Mouse (Mus musculus): Measurements from ENCODE around the gene Trpv1. TPM values are rescaled to one million over a fixed set of nuclear protein-coding genes. Genes with fewer than 3 reads are reported as not detected.

The Trpv1 gene
- 1.5 TPM for polyA plus RNA-seq (2014; fragmentation: Illumina TruSeq; extraction: RNeasy Lipid Tissue Mini Kit (QIAGEN cat#74804); ENCODE audit: low read depth, low replicate concordance)

GRCm38 (mm10) chr11:73233992-73234391, at the start of gene Trpv1:
Gene Trpv1 (plus strand): TSS chr11:73234292.

GRCm38 (mm10) chr11:73198603-73199229, 35.4 kb upstream of the Trpv1 start, which contains the start of gene Ctns:
Gene Ctns (minus strand): TSS chr11:73199042.

DNA sequence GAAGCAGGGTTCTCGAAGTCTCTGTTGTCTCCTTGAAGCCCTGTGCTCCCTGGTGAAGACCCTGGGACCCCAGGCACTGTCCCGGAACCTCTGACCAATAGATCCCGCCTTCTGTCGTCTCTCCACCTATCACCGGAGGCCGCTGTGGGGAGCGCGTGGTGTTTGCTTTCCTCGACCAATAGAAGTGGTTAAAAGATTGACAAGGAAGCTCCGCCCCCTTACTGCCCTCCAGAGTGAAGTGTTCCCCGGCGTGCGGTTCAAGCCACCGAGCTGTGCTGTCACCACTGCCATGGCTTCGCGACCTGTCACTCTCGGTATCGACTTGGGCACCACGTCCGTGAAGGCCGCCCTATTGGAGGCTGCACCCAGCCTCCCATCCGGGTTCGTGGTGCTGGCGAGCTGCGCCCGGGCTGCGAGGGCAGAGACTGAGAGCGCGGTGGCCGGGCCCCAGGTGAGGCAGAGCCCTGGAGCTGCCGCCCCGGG, 34.8 kb upstream of the Trpv1 start, which contains the start of gene Shpk:
TSS of gene Shpk (plus strand) at position 231 of the 483 bp plus-strand sequence.

DNA sequence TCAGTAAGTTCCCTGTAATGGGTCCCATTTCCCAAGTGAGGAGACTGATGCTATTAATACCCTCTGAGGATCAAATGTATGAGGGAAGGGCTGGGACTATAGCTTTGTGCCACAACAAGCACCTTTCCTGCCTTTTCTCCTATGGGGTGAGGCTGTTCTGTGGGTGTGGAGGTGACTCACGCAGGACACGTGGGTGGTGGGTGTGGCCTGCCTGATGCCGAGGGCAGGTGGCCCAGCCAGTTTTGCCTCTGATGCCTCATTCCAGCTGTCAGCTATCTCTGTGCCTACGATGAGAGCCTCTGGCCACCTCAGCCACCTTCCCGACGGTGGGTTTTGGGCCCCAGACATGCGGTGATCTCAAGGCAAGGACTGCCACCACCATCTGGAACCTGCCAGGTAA, 33.2 kb downstream of the Trpv1 start, which contains the start of gene Trpv3:
TSS of gene Trpv3 (plus strand) at position 122 of the 400 bp plus-strand sequence.

Other genes starting within 250 kb of the Trpv1 start
- not detected for gene P2rx1, start 235.2 kb upstream of the Trpv1 start, polyA plus RNA-seq (2014; fragmentation: Illumina TruSeq; extraction: RNeasy Lipid Tissue Mini Kit (QIAGEN cat#74804); ENCODE audit: low read depth, low replicate concordance)
- gene Camkk1, start 215.3 kb upstream of the Trpv1 start, polyA plus RNA-seq (2014; fragmentation: Illumina TruSeq; extraction: RNeasy Lipid Tissue Mini Kit (QIAGEN cat#74804); ENCODE audit: low read depth, low replicate concordance): 0.07 TPM
- gene Ncbp3, start 186.5 kb upstream of the Trpv1 start, polyA plus RNA-seq (2014; fragmentation: Illumina TruSeq; extraction: RNeasy Lipid Tissue Mini Kit (QIAGEN cat#74804); ENCODE audit: low read depth, low replicate concordance): 4.8 TPM
- 16.8 TPM for gene Itgae, start 143.7 kb upstream of the Trpv1 start, polyA plus RNA-seq (2014; fragmentation: Illumina TruSeq; extraction: RNeasy Lipid Tissue Mini Kit (QIAGEN cat#74804); ENCODE audit: low read depth, low replicate concordance)
- 592 TPM for gene Haspin, start 96.0 kb upstream of the Trpv1 start, polyA plus RNA-seq (2014; fragmentation: Illumina TruSeq; extraction: RNeasy Lipid Tissue Mini Kit (QIAGEN cat#74804); ENCODE audit: low read depth, low replicate concordance)
- 0.14 TPM for gene P2rx5, start 73.9 kb upstream of the Trpv1 start, polyA plus RNA-seq (2014; fragmentation: Illumina TruSeq; extraction: RNeasy Lipid Tissue Mini Kit (QIAGEN cat#74804); ENCODE audit: low read depth, low replicate concordance)
- 20.7 TPM for gene Emc6, start 57.3 kb upstream of the Trpv1 start, polyA plus RNA-seq (2014; fragmentation: Illumina TruSeq; extraction: RNeasy Lipid Tissue Mini Kit (QIAGEN cat#74804); ENCODE audit: low read depth, low replicate concordance)
- gene Tax1bp3, start 57.2 kb upstream of the Trpv1 start, polyA plus RNA-seq (2014; fragmentation: Illumina TruSeq; extraction: RNeasy Lipid Tissue Mini Kit (QIAGEN cat#74804); ENCODE audit: low read depth, low replicate concordance): 3.7 TPM
- 9.0 TPM for gene Ctns, start 35.2 kb upstream of the Trpv1 start, polyA plus RNA-seq (2014; fragmentation: Illumina TruSeq; extraction: RNeasy Lipid Tissue Mini Kit (QIAGEN cat#74804); ENCODE audit: low read depth, low replicate concordance)
- 0.88 TPM for gene Shpk, start 34.8 kb upstream of the Trpv1 start, polyA plus RNA-seq (2014; fragmentation: Illumina TruSeq; extraction: RNeasy Lipid Tissue Mini Kit (QIAGEN cat#74804); ENCODE audit: low read depth, low replicate concordance)
- 0.20 TPM for gene Trpv3, start 33.1 kb downstream of the Trpv1 start, polyA plus RNA-seq (2014; fragmentation: Illumina TruSeq; extraction: RNeasy Lipid Tissue Mini Kit (QIAGEN cat#74804); ENCODE audit: low read depth, low replicate concordance)
- gene Aspa, start 95.3 kb downstream of the Trpv1 start, polyA plus RNA-seq (2014; fragmentation: Illumina TruSeq; extraction: RNeasy Lipid Tissue Mini Kit (QIAGEN cat#74804); ENCODE audit: low read depth, low replicate concordance): 14.4 TPM
- 1.1 TPM for gene Gm49340, start 95.4 kb downstream of the Trpv1 start, polyA plus RNA-seq (2014; fragmentation: Illumina TruSeq; extraction: RNeasy Lipid Tissue Mini Kit (QIAGEN cat#74804); ENCODE audit: low read depth, low replicate concordance)
- gene Spata22, start 95.4 kb downstream of the Trpv1 start, polyA plus RNA-seq (2014; fragmentation: Illumina TruSeq; extraction: RNeasy Lipid Tissue Mini Kit (QIAGEN cat#74804); ENCODE audit: low read depth, low replicate concordance): 86.0 TPM
- gene Olfr20, start 116.5 kb downstream of the Trpv1 start, polyA plus RNA-seq (2014; fragmentation: Illumina TruSeq; extraction: RNeasy Lipid Tissue Mini Kit (QIAGEN cat#74804); ENCODE audit: low read depth, low replicate concordance): not detected
- gene Olfr376, start 137.0 kb downstream of the Trpv1 start, polyA plus RNA-seq (2014; fragmentation: Illumina TruSeq; extraction: RNeasy Lipid Tissue Mini Kit (QIAGEN cat#74804); ENCODE audit: low read depth, low replicate concordance): not detected
- gene Olfr1, start 165.3 kb downstream of the Trpv1 start, polyA plus RNA-seq (2014; fragmentation: Illumina TruSeq; extraction: RNeasy Lipid Tissue Mini Kit (QIAGEN cat#74804); ENCODE audit: low read depth, low replicate concordance): not detected
- not detected for gene Olfr378, start 194.2 kb downstream of the Trpv1 start, polyA plus RNA-seq (2014; fragmentation: Illumina TruSeq; extraction: RNeasy Lipid Tissue Mini Kit (QIAGEN cat#74804); ENCODE audit: low read depth, low replicate concordance)
- gene Olfr380, start 223.2 kb downstream of the Trpv1 start, polyA plus RNA-seq (2014; fragmentation: Illumina TruSeq; extraction: RNeasy Lipid Tissue Mini Kit (QIAGEN cat#74804); ENCODE audit: low read depth, low replicate concordance): not detected

Data from testis, adult 10 weeks (tissue).